Mouse (Mus musculus): ENCODE results near the gene Tmem119. TPM values are rescaled to one million over a fixed set of nuclear protein-coding genes. Genes with fewer than 3 reads are reported as not detected.

Gene Tmem119
- 62.0 TPM for polyA plus RNA-seq (2012; fragmentation: generic; extraction: Trizol)

DNA sequence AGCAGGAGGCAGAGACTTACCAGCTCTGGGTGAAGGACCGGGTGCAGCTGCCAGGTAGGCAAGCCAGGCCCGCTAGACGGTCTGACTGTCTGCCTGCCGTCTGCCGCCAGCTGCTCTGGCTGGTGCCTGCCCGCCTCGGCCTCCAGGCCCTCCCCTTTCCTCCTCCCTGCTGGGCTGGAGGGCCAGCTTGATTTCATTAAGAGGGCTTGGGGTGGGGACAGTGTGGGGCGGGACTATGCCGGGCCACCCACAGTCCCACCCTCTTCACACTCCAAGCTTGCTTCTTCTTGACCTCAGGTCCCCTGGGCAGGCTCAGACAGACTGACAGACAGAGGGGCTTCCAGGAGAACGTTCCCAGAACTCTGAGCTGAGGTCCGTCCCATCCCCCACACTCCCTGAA, at the start of gene Tmem119:
TSS of gene Tmem119 (minus strand) at position 237 of the 400 bp plus-strand sequence.
- TF ChIP-seq POLR2AphosphoS2 (IDR thresholded peaks at IDR 0.05; ENCODE audit: insufficient read length, low read depth) (peak; percentile 94), USF1 (IDR thresholded peaks at IDR 0.05; ENCODE audit: low read depth) (no peak), E2F4 (IDR thresholded peaks at IDR 0.05; ENCODE audit: insufficient read depth) (no peak), MYOG (IDR thresholded peaks at IDR 0.05; ENCODE audit: control insufficient read depth in 1 of 3, insufficient read depth in 1 of 3, insufficient read length in 2 of 3, low read depth in 2 of 3) (peak; percentile 62 to 96 (median 95)), MAX (IDR thresholded peaks at IDR 0.05; ENCODE audit: low read depth) (no peak), CEBPB (IDR thresholded peaks at IDR 0.05; ENCODE audit: insufficient read depth, poor library complexity, severe bottlenecking) (no peak), MYOD1 (IDR thresholded peaks at IDR 0.05; ENCODE audit: control insufficient read depth in 1 of 3, insufficient read length in 2 of 3, low read depth in 2 of 3) (peak in 2 of 3 experiments; percentile 94 to 97), REST (IDR thresholded peaks at IDR 0.05; ENCODE audit: insufficient read depth, insufficient read length) (peak; percentile 51), SRF (IDR thresholded peaks at IDR 0.05; ENCODE audit: control insufficient read depth, insufficient read length, low read depth) (no peak), TCF12 (IDR thresholded peaks at IDR 0.05; ENCODE audit: insufficient read depth, poor library complexity, severe bottlenecking) (peak; percentile 35), TCF3 (IDR thresholded peaks at IDR 0.05; ENCODE audit: insufficient read length, low read depth) (peak; percentile 82), POLR2A (IDR thresholded peaks at IDR 0.05; ENCODE audit: insufficient read length, low read depth) (peak; percentile 97)
- no peak within 1 kb of the TSS for H3ac ChIP-seq (ENCODE audit: control insufficient read depth, insufficient read length)
- peak within 1 kb of the TSS; percentile 79 for H3K4me2 ChIP-seq (ENCODE audit: low read depth)
- H3K27me3 ChIP-seq (ENCODE audit: control insufficient read depth, insufficient read depth, insufficient read length) = no peaks in the 10 kb centered on the region
- H3K36me3 ChIP-seq (ENCODE audit: control insufficient read depth, insufficient read depth) = no peaks in the 10 kb centered on the region
- peak within 1 kb of the TSS; percentile 34 for H3K4me3 ChIP-seq
- peaks cover 5% of the 10 kb centered on the region for H3K79me2 ChIP-seq (ENCODE audit: control insufficient read depth, insufficient read depth)

DNA sequence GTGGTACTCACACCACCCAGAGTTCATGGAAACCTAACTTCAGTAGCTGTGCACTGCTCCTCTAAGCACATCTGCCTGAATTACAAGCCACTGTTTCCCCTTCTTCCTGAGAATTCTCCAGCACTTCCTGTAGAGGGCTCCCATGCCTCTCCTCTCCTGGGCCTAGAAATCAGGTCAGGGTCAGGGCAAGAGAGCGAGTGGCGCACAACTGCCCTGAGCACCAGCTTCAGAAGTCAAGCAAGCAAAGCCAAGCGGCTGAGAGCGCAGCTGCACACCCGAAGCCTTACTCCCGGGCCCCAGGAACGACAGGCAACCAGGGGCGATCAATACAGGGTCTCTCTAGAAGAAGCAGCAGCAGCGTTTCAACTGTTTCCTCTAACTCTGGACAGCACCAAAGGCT, 47.3 kb upstream of the Tmem119 start:
- Histone ChIP-seq H3K4me3 (no peak overlapping the region), H3K79me2 (ENCODE audit: control insufficient read depth, insufficient read depth) (peaks cover 3% of the 10 kb centered on the region), H3ac (ENCODE audit: control insufficient read depth, insufficient read length) (no peak overlapping the region), H3K4me2 (ENCODE audit: low read depth) (no peak overlapping the region), H3K27me3 (ENCODE audit: control insufficient read depth, insufficient read depth, insufficient read length) (no peaks in the 10 kb centered on the region), H3K36me3 (ENCODE audit: control insufficient read depth, insufficient read depth) (peaks cover 27% of the 10 kb centered on the region)
- TF ChIP-seq E2F4 (IDR thresholded peaks at IDR 0.05; ENCODE audit: insufficient read depth) (no peak), SRF (IDR thresholded peaks at IDR 0.05; ENCODE audit: control insufficient read depth, insufficient read length, low read depth) (no peak), REST (IDR thresholded peaks at IDR 0.05; ENCODE audit: insufficient read depth, insufficient read length) (no peak), POLR2AphosphoS2 (IDR thresholded peaks at IDR 0.05; ENCODE audit: insufficient read length, low read depth) (no peak), MYOD1 (IDR thresholded peaks at IDR 0.05; ENCODE audit: control insufficient read depth in 1 of 3, insufficient read length in 2 of 3, low read depth in 2 of 3) (no peak)

DNA sequence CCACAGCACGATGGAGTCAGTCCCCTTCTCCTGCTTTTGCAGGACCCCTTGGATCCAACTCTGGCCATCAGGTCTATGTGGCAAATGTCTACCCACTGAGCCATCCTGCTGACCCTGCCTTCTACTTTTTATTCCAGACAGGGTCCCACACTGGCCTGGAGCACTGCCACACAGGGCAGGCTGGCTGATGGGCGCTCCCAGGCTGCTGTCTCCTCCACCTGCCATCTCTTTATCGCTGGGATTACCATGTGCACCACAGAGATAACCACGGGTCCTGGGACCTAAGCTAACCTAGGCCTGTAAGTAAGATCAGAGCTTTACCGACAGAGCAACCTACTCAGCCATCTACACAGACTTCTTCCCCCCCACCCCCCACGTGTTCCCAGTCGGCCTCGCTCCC, 46.3 kb upstream of the Tmem119 start:
- H3K36me3 ChIP-seq (ENCODE audit: control insufficient read depth, insufficient read depth) = peaks cover 30% of the 10 kb centered on the region
- H3K27me3 ChIP-seq (ENCODE audit: control insufficient read depth, insufficient read depth, insufficient read length) = no peaks in the 10 kb centered on the region
- no peak overlapping the region for H3K4me2 ChIP-seq (ENCODE audit: low read depth)
- peaks cover 3% of the 10 kb centered on the region for H3K79me2 ChIP-seq (ENCODE audit: control insufficient read depth, insufficient read depth)
- H3ac ChIP-seq (ENCODE audit: control insufficient read depth, insufficient read length) = no peak overlapping the region
- no peak for TF ChIP-seq POLR2AphosphoS2 (IDR thresholded peaks at IDR 0.05; ENCODE audit: insufficient read length, low read depth)
- TF ChIP-seq TCF3 (IDR thresholded peaks at IDR 0.05; ENCODE audit: insufficient read length, low read depth) = no peak
- TF ChIP-seq TCF12 (IDR thresholded peaks at IDR 0.05; ENCODE audit: insufficient read depth, poor library complexity, severe bottlenecking) = no peak
- no peak for TF ChIP-seq CEBPB (IDR thresholded peaks at IDR 0.05; ENCODE audit: insufficient read depth, poor library complexity, severe bottlenecking)
- no peak for TF ChIP-seq MYOG (IDR thresholded peaks at IDR 0.05; ENCODE audit: control insufficient read depth in 1 of 3, insufficient read depth in 1 of 3, insufficient read length in 2 of 3, low read depth in 2 of 3)
- TF ChIP-seq POLR2A (IDR thresholded peaks at IDR 0.05; ENCODE audit: insufficient read length, low read depth) = no peak
- no peak for TF ChIP-seq MYOD1 (IDR thresholded peaks at IDR 0.05; ENCODE audit: control insufficient read depth in 1 of 3, insufficient read length in 2 of 3, low read depth in 2 of 3)
- no peak for TF ChIP-seq USF1 (IDR thresholded peaks at IDR 0.05; ENCODE audit: low read depth)
- TF ChIP-seq SRF (IDR thresholded peaks at IDR 0.05; ENCODE audit: control insufficient read depth, insufficient read length, low read depth) = no peak
- no peak for TF ChIP-seq REST (IDR thresholded peaks at IDR 0.05; ENCODE audit: insufficient read depth, insufficient read length)
- TF ChIP-seq MAX (IDR thresholded peaks at IDR 0.05; ENCODE audit: low read depth) = no peak
- no peak for TF ChIP-seq E2F4 (IDR thresholded peaks at IDR 0.05; ENCODE audit: insufficient read depth)
- no peak overlapping the region for H3K4me3 ChIP-seq

GRCm38 (mm10) chr5:113845627-113846026, 45.3 kb upstream of the Tmem119 start:
- peaks cover 24% of the 10 kb centered on the region for H3K36me3 ChIP-seq (ENCODE audit: control insufficient read depth, insufficient read depth)
- no peak overlapping the region for H3K4me3 ChIP-seq
- peaks cover 3% of the 10 kb centered on the region for H3K79me2 ChIP-seq (ENCODE audit: control insufficient read depth, insufficient read depth)
- H3ac ChIP-seq (ENCODE audit: control insufficient read depth, insufficient read length) = no peak overlapping the region
- H3K27me3 ChIP-seq (ENCODE audit: control insufficient read depth, insufficient read depth, insufficient read length) = no peaks in the 10 kb centered on the region
- TF ChIP-seq MYOG (IDR thresholded peaks at IDR 0.05; ENCODE audit: control insufficient read depth in 1 of 3, insufficient read depth in 1 of 3, insufficient read length in 2 of 3, low read depth in 2 of 3) (peak in 1 of 3 experiments; percentile 71), POLR2AphosphoS2 (IDR thresholded peaks at IDR 0.05; ENCODE audit: insufficient read length, low read depth) (peak; percentile 23), MYOD1 (IDR thresholded peaks at IDR 0.05; ENCODE audit: control insufficient read depth in 1 of 3, insufficient read length in 2 of 3, low read depth in 2 of 3) (peak in 2 of 3 experiments; percentile 46 to 60), REST (IDR thresholded peaks at IDR 0.05; ENCODE audit: insufficient read depth, insufficient read length) (no peak)
- H3K4me2 ChIP-seq (ENCODE audit: low read depth) = no peak overlapping the region

- TF ChIP-seq REST (IDR thresholded peaks at IDR 0.05; ENCODE audit: insufficient read depth, insufficient read length) (no peak), TCF12 (IDR thresholded peaks at IDR 0.05; ENCODE audit: insufficient read depth, poor library complexity, severe bottlenecking) (no peak), E2F4 (IDR thresholded peaks at IDR 0.05; ENCODE audit: insufficient read depth) (no peak), POLR2AphosphoS2 (IDR thresholded peaks at IDR 0.05; ENCODE audit: insufficient read length, low read depth) (no peak), MAX (IDR thresholded peaks at IDR 0.05; ENCODE audit: low read depth) (no peak), MYOD1 (IDR thresholded peaks at IDR 0.05; ENCODE audit: control insufficient read depth in 1 of 3, insufficient read length in 2 of 3, low read depth in 2 of 3) (no peak), TCF3 (IDR thresholded peaks at IDR 0.05; ENCODE audit: insufficient read length, low read depth) (no peak)
- Histone ChIP-seq H3ac (ENCODE audit: control insufficient read depth, insufficient read length) (no peak overlapping the region), H3K4me2 (ENCODE audit: low read depth) (no peak overlapping the region), H3K79me2 (ENCODE audit: control insufficient read depth, insufficient read depth) (no peaks in the 10 kb centered on the region), H3K36me3 (ENCODE audit: control insufficient read depth, insufficient read depth) (peaks cover 24% of the 10 kb centered on the region), H3K4me3 (no peak overlapping the region), H3K27me3 (ENCODE audit: control insufficient read depth, insufficient read depth, insufficient read length) (no peaks in the 10 kb centered on the region)
These were observed 44.4 kb upstream of the Tmem119 start for GRCm38 (mm10) chr5:113844721-113845120.
